Mouse (Mus musculus) heart, embryonic 16.5 days (tissue): ENCODE measurements around the gene Vmn1r11. TPM values are rescaled to one million over a fixed set of nuclear protein-coding genes. Genes with fewer than 3 reads are reported as not detected.

Experiments
- ATAC-seq: fragments of 200-750 bp; cut with Nextera tagmentation; replicated peaks from 2 replicates; pipeline ENCODE4 v1.8.0; 2017; ENCODE audit warnings: moderate number of reproducible peaks; ENCODE audit not compliant: insufficient read depth, low FRiP score; ENCODE audit errors: extremely low read depth
- H3K27ac ChIP-seq: fragments of 300-500 bp; sonication (generic); 2 replicates; pipeline ENCODE4 v1.5.1; 2014; ENCODE audit warnings: mild to moderate bottlenecking, low read length, control low read depth, moderate library complexity
- H3K27me3 ChIP-seq: fragments of 300-500 bp; sonication (generic); 2 replicates; pipeline ENCODE4 v1.6.1; 2014; ENCODE audit warnings: low read length, mixed read lengths; ENCODE audit not compliant: control insufficient read depth, insufficient read depth
- H3K36me3 ChIP-seq: fragments of 300-500 bp; sonication (generic); 2 replicates; pipeline ENCODE4 v1.6.1; 2014; ENCODE audit not compliant: control insufficient read depth, insufficient read depth
- H3K4me1 ChIP-seq: fragments of 300-500 bp; sonication (generic); 2 replicates; pipeline ENCODE4 v1.6.1; 2014; ENCODE audit warnings: low read length, mixed read lengths; ENCODE audit not compliant: control insufficient read depth, insufficient read depth
- H3K4me2 ChIP-seq: fragments of 300-500 bp; sonication (generic); 2 replicates; pipeline ENCODE4 v1.6.1; 2014; ENCODE audit warnings: low read depth, mild to moderate bottlenecking, control low read depth, low read length
- H3K4me3 ChIP-seq: fragments of 300-500 bp; sonication (generic); 2 replicates; pipeline ENCODE4 v1.5.1; 2014; ENCODE audit warnings: mild to moderate bottlenecking, control low read depth, low read length
- H3K9ac ChIP-seq: fragments of 300-500 bp; sonication (generic); 2 replicates; pipeline ENCODE4 v1.6.1; 2014; ENCODE audit warnings: low read length, control low read depth
- H3K9me3 ChIP-seq: fragments of 300-500 bp; sonication (generic); replicated peaks from 2 replicates; pipeline ENCODE4 v1.6.1; 2016; ENCODE audit warnings: low read length; ENCODE audit not compliant: control insufficient read depth
- WGBS: fragments of 180-500 bp; shearing (Covaris S2); extraction: QIAGEN DNeasy Blood & Tissue Kit; methylation state at CpG from one replicate; pipeline ENCODE4 v1.1.7; 2014; 5-methylcytosine and 5-hydroxymethylcytosine counted together
- polyA plus RNA-seq: library from polyadenylated mRNA; unstranded; fragments of >200 nt; fragmentation: Nextera tagmentation; extraction: Ambion mirVana; gene quantifications from 2 replicates; pipeline ENCODE4 v1.2.1, GENCODE M21; 2015

Vmn1r11 gene
- polyA plus RNA-seq = not detected in 2 replicates

- no peak within 1 kb of the TSS for H3K9ac ChIP-seq
- no peaks in the 10 kb centered on the region for H3K9me3 ChIP-seq
- no peaks in the 10 kb centered on the region for H3K27me3 ChIP-seq
- ATAC-seq = no peak
- H3K4me2 ChIP-seq = no peak within 1 kb of the TSS
- no peaks in the 10 kb centered on the region for H3K4me1 ChIP-seq
- H3K4me3 ChIP-seq = no peak within 1 kb of the TSS
- 70% methylated on average over 1 of the region's 1 CpGs for whole genome bisulfite sequencing
- no peaks in the 10 kb centered on the region for H3K36me3 ChIP-seq
- no peak within 1 kb of the TSS for H3K27ac ChIP-seq
These were observed at the start of gene Vmn1r11 for GRCm38 (mm10) chr6:57133155-57133554. Vmn1r11 (plus strand) TSS chr6:57133455.

DNA sequence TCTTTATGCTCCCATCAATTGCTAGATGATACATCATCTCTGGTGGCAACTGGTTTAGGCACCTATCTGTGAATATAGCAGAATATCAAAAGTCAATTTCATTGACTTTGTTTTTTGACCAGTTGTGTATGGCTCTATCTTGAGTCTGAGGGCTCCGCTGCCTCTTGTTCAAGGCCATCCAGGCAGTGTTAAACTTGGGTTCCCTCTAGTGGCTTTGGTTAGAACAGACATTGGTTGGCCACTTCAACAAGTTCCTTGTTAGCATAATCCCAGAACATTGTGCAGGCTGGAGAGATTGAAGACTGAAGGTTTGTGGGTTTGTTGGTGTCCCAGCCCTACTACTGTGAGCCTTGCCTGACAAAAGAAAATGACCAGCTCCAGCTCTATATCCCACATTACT is 26.9 kb upstream of the Vmn1r11 start:
- no peak overlapping the region for H3K4me3 ChIP-seq
- H3K9me3 ChIP-seq = no peaks in the 10 kb centered on the region
- H3K27me3 ChIP-seq = no peaks in the 10 kb centered on the region
- no peak overlapping the region for H3K27ac ChIP-seq
- H3K4me2 ChIP-seq = no peak overlapping the region
- H3K4me1 ChIP-seq = no peaks in the 10 kb centered on the region
- no peak overlapping the region for H3K9ac ChIP-seq
- ATAC-seq = no peak
- H3K36me3 ChIP-seq = no peaks in the 10 kb centered on the region
- 54% methylated on average over 1 of the region's 1 CpGs for WGBS

- H3K36me3 ChIP-seq = no peaks in the 10 kb centered on the region
- no peaks in the 10 kb centered on the region for H3K4me1 ChIP-seq
- no peak within 1 kb of the TSS for H3K27ac ChIP-seq
- 77% methylated on average over 3 of the region's 3 CpGs for WGBS
- H3K4me2 ChIP-seq = no peak within 1 kb of the TSS
- H3K9ac ChIP-seq = no peak within 1 kb of the TSS
- H3K27me3 ChIP-seq = no peaks in the 10 kb centered on the region
- ATAC-seq = no peak
- no peaks in the 10 kb centered on the region for H3K9me3 ChIP-seq
- H3K4me3 ChIP-seq = no peak within 1 kb of the TSS
These were observed 24.1 kb upstream of the Vmn1r11 start, which contains the start of gene Vmn1r10 for GRCm38 (mm10) chr6:57109154-57109553. Vmn1r10 (plus strand) TSS chr6:57109454.

DNA sequence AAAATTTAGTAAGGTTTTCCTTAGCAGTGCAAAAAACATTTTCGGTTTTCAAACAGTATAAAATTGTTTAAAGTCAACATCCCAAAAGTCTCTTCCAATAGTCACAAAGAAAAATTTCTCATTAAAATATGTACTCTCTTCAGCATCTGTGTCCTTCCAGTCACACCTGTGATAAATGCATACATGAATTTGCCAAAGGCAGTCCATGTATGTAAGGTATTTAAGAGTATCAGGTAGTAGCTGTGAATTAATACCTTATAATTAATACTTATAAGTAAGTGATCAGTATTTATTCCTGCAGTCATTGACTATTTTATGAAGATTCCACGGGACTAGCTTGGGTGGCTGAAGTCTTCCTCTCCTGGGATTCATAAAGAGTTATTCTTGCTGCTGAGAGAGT is 23.4 kb downstream of the Vmn1r11 start, which contains the start of gene Vmn1r12:
Gene Vmn1r12 (plus strand): TSS at position 301 of the 400 bp plus-strand sequence.
- Histone ChIP-seq H3K4me1 (no peaks in the 10 kb centered on the region), H3K27ac (no peak within 1 kb of the TSS), H3K36me3 (no peaks in the 10 kb centered on the region), H3K4me3 (no peak within 1 kb of the TSS), H3K27me3 (no peaks in the 10 kb centered on the region), H3K9me3 (no peaks in the 10 kb centered on the region), H3K4me2 (no peak within 1 kb of the TSS), H3K9ac (no peak within 1 kb of the TSS)
- 72% methylated on average over 2 of the region's 2 CpGs for WGBS
- no peak for ATAC-seq

Other genes starting within 250 kb of the Vmn1r11 start
- gene Nt5c3, start 209.5 kb upstream of the Vmn1r11 start, polyA plus RNA-seq = 70.6 and 77.0 TPM in 2 replicates
- gene Vmn1r4, start 209.4 kb upstream of the Vmn1r11 start, polyA plus RNA-seq = 0.16 TPM in 2 replicates
- gene Vmn1r5, start 163.2 kb upstream of the Vmn1r11 start, polyA plus RNA-seq = not detected in 2 replicates
- not detected in 2 replicates for gene Vmn1r6, start 136.2 kb upstream of the Vmn1r11 start, polyA plus RNA-seq
- gene Vmn1r7, start 108.1 kb upstream of the Vmn1r11 start, polyA plus RNA-seq = not detected in 2 replicates
- not detected in 2 replicates for gene Vmn1r8, start 101.2 kb upstream of the Vmn1r11 start, polyA plus RNA-seq
- gene Vmn1r9, start 66.7 kb upstream of the Vmn1r11 start, polyA plus RNA-seq = not detected in 2 replicates
- not detected in 2 replicates for gene Vmn1r10, start 24.0 kb upstream of the Vmn1r11 start, polyA plus RNA-seq
- gene Vmn1r12, start 23.5 kb downstream of the Vmn1r11 start, polyA plus RNA-seq = not detected in 2 replicates
- not detected in 2 replicates for gene Vmn1r13, start 69.8 kb downstream of the Vmn1r11 start, polyA plus RNA-seq
- not detected in 2 replicates for gene Vmn1r14, start 98.2 kb downstream of the Vmn1r11 start, polyA plus RNA-seq
- gene Vmn1r15, start 124.5 kb downstream of the Vmn1r11 start, polyA plus RNA-seq = not detected in 2 replicates
- gene Vmn1r16, start 196.0 kb downstream of the Vmn1r11 start, polyA plus RNA-seq = not detected in 2 replicates
- gene Vmn1r17, start 230.3 kb downstream of the Vmn1r11 start, polyA plus RNA-seq = not detected in 2 replicates